Mouse (Mus musculus) midbrain, postnatal 0 days (tissue): ENCODE data around the gene Atxn1l. TPM values are rescaled to one million over a fixed set of nuclear protein-coding genes. Genes with fewer than 3 reads are reported as not detected.

Experiments used
- ATAC-seq: fragments of 200-750 bp; cut with Nextera tagmentation; 2 replicates; pipeline ENCODE4 v1.8.0; 2017; ENCODE audit warnings: moderate number of reproducible peaks, mild to moderate bottlenecking, moderate TSS enrichment, moderate library complexity; ENCODE audit not compliant: low FRiP score
- DNase-seq: peaks from one replicate; pipeline ENCODE4 v3.0.0-alpha.2; 2015; ENCODE audit warnings: low spot score
- H3K27ac ChIP-seq: fragments of 300-500 bp; sonication (generic); 2 replicates; pipeline ENCODE4 v1.5.1; 2014; ENCODE audit warnings: low read depth, mild to moderate bottlenecking, low read length, mixed read lengths
- H3K27me3 ChIP-seq: fragments of 300-500 bp; sonication (generic); 2 replicates; pipeline ENCODE4 v1.6.1; 2014; ENCODE audit warnings: low read length, control low read depth, mixed read lengths; ENCODE audit not compliant: insufficient read depth
- H3K36me3 ChIP-seq: fragments of 300-500 bp; sonication (generic); 2 replicates; pipeline ENCODE4 v1.6.1; 2014; ENCODE audit warnings: low read length, control low read depth, mixed read lengths; ENCODE audit not compliant: insufficient read depth
- H3K4me1 ChIP-seq: fragments of 300-500 bp; sonication (generic); 2 replicates; pipeline ENCODE4 v1.6.1; 2014; ENCODE audit warnings: mild to moderate bottlenecking, control low read depth, antibody characterized with exemption, low read length, mixed read lengths; ENCODE audit not compliant: insufficient read depth
- H3K4me2 ChIP-seq: fragments of 300-500 bp; sonication (generic); 2 replicates; pipeline ENCODE4 v1.6.1; 2014; ENCODE audit warnings: low read depth, mild to moderate bottlenecking, low read length, mixed read lengths; ENCODE audit not compliant: poor library complexity, severe bottlenecking
- H3K4me3 ChIP-seq: fragments of 300-500 bp; sonication (generic); 2 replicates; pipeline ENCODE4 v1.5.1; 2014; ENCODE audit warnings: low read depth, mild to moderate bottlenecking, low read length, moderate library complexity
- H3K9ac ChIP-seq: fragments of 300-500 bp; sonication (generic); replicated peaks from 2 replicates; pipeline ENCODE4 v1.6.1; 2014; ENCODE audit warnings: mild to moderate bottlenecking, low read length, moderate library complexity, mixed read lengths; ENCODE audit not compliant: poor library complexity, severe bottlenecking
- H3K9me3 ChIP-seq: fragments of 300-500 bp; sonication (generic); 2 replicates; pipeline ENCODE4 v1.6.1; 2016; ENCODE audit warnings: low read length, control low read depth
- CTCF ChIP-seq: IDR thresholded peaks from 2 replicates; pipeline ENCODE4 v1.5.1; 2016; ENCODE audit warnings: antibody characterized with exemption, mild to moderate bottlenecking
- WGBS: fragments of 180-500 bp; shearing (Covaris S2); extraction: QIAGEN DNeasy Blood & Tissue Kit; methylation state at CpG from one replicate; pipeline ENCODE4 v1.1.7; 2014; 5-methylcytosine and 5-hydroxymethylcytosine counted together
- polyA plus RNA-seq: library from polyadenylated mRNA; unstranded; fragments of >200 nt; fragmentation: Nextera tagmentation; extraction: Ambion mirVana; gene quantifications from 2 replicates; pipeline ENCODE4 v1.2.1, GENCODE M21; 2015
- total RNA-seq: library from RNA; depleted of rRNA; stranded (reverse); fragments of >200 nt; gene quantifications from 2 replicates; pipeline ENCODE4 v1.2.3, GENCODE M21; 2014

Gene Atxn1l
- total and polyA plus RNA-seq, 2 experiments from 2014 or later: 3.9 to 12.4 TPM

GRCm38 (mm10) chr8:109747468-109748199 is 10.1 kb upstream of the Atxn1l start:
- 91% methylated on average over 12 of the region's 12 CpGs for WGBS
- DNase-seq (no peak), ATAC-seq (no peak)
- Histone ChIP-seq H3K36me3 (no peaks in the 10 kb centered on the region), H3K4me3 (no peak overlapping the region), H3K4me2 (no peak overlapping the region), H3K4me1 (no peaks in the 10 kb centered on the region), H3K27ac (no peak overlapping the region), H3K9me3 (no peaks in the 10 kb centered on the region), H3K9ac (no peak overlapping the region), H3K27me3 (no peaks in the 10 kb centered on the region)
- TF ChIP-seq CTCF: no peak

GRCm38 (mm10) chr8:109738049-109738380 is 476 bp upstream of the Atxn1l start:
- 91% methylated on average over 1 of the region's 1 CpGs for WGBS
- H3K4me3 ChIP-seq: peak overlapping the region; percentile 95
- no peak overlapping the region for H3K27ac ChIP-seq
- no peak for TF ChIP-seq CTCF
- H3K36me3 ChIP-seq: peaks cover 15% of the 10 kb centered on the region
- H3K9me3 ChIP-seq: no peaks in the 10 kb centered on the region
- no peak for ATAC-seq
- H3K4me2 ChIP-seq: peak overlapping the region; percentile 89
- DNase-seq: no peak
- H3K4me1 ChIP-seq: peaks cover 9% of the 10 kb centered on the region; the same call in 1 of the 2 replicates
- no peak overlapping the region for H3K9ac ChIP-seq
- H3K27me3 ChIP-seq: no peaks in the 10 kb centered on the region

DNA sequence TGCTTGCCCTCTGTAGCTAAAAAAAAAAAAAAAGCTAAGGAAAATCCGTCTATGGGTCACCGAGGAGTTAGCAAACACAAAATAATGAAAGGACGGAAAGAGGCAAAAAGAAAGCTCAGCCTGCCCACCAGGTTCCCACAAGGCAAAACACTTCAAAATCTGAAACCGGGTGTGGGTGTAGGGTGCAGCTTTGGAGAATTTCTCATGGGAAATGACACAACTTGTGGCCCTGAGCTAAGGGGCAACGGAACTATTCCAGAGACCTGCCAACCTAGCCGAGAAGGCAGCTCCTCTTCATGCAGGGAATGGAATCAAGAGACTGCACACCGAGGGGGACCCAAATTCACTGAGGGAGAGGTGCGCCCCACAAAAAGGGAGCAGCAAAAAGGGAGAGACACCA is 720 bp downstream of the Atxn1l start:
- H3K4me2 ChIP-seq: peak overlapping the region; percentile 89
- ATAC-seq: no peak; the same call in 1 of the 2 replicates

GRCm38 (mm10) chr8:109734018-109734417 is 3.5 kb downstream of the Atxn1l start:
- Histone ChIP-seq H3K9me3 (no peaks in the 10 kb centered on the region), H3K27ac (no peak overlapping the region), H3K36me3 (peaks cover 46% of the 10 kb centered on the region), H3K4me3 (no peak overlapping the region), H3K4me2 (no peak overlapping the region), H3K4me1 (peaks cover 9% of the 10 kb centered on the region; the same call in 1 of the 2 replicates), H3K27me3 (no peaks in the 10 kb centered on the region), H3K9ac (no peak overlapping the region)
- ATAC-seq (no peak), DNase-seq (no peak)
- 89% methylated on average over 3 of the region's 3 CpGs for WGBS
- TF ChIP-seq CTCF: no peak

More for the DNA sequence above, 720 bp downstream of the Atxn1l start:
- WGBS: 4% methylated on average over 8 of the region's 8 CpGs
- Histone ChIP-seq H3K4me3 (peak overlapping the region; percentile 95), H3K4me1 (peaks cover 9% of the 10 kb centered on the region; the same call in 1 of the 2 replicates), H3K27me3 (no peaks in the 10 kb centered on the region), H3K9ac (peak overlapping the region; percentile 94), H3K36me3 (peaks cover 27% of the 10 kb centered on the region), H3K9me3 (no peaks in the 10 kb centered on the region), H3K27ac (peak overlapping the region; percentile 59; the same call in 1 of the 2 replicates)
- DNase-seq: no peak
- no peak for TF ChIP-seq CTCF

- 87% methylated on average over 3 of the region's 3 CpGs for WGBS
- ATAC-seq (no peak), DNase-seq (no peak)
- Histone ChIP-seq H3K36me3 (peaks cover 61% of the 10 kb centered on the region), H3K9ac (no peak overlapping the region), H3K27ac (no peak overlapping the region), H3K27me3 (no peaks in the 10 kb centered on the region), H3K4me2 (no peak overlapping the region), H3K9me3 (no peaks in the 10 kb centered on the region), H3K4me1 (no peaks in the 10 kb centered on the region), H3K4me3 (no peak overlapping the region)
- TF ChIP-seq CTCF: no peak
Observed at GRCm38 (mm10) chr8:109731012-109731411, 6.5 kb downstream of the Atxn1l start.

DNA sequence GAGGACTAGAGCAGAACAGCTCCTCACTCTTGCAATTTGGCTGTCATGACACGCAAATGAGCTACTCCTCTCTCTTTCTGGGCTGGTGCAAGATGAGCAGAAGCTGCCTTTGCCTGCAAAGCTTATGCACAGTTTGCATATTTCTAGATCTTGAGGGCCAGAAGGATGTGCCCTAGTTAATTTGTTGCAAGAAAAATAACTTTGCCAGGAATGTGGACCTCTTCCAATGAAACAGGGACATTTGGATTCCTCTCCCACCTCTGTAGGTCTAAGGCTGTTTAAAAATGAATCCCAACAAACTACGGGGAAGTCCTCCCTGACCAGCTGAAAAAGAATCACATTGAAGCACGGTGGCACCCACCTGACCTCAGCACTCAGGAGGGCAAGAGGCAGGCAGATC is 12.4 kb downstream of the Atxn1l start:
- Histone ChIP-seq H3K27me3 (no peaks in the 10 kb centered on the region), H3K9me3 (no peaks in the 10 kb centered on the region), H3K9ac (no peak overlapping the region), H3K4me3 (no peak overlapping the region), H3K4me2 (no peak overlapping the region), H3K4me1 (no peaks in the 10 kb centered on the region), H3K27ac (no peak overlapping the region), H3K36me3 (peaks cover 79% of the 10 kb centered on the region)
- TF ChIP-seq CTCF: no peak
- ATAC-seq (no peak), DNase-seq (no peak)
- 96% methylated on average over 3 of the region's 3 CpGs for WGBS
